Mouse (Mus musculus) limb, embryonic 15.5 days (tissue): ENCODE data around the gene Slc45a1. TPM values are rescaled to one million over a fixed set of nuclear protein-coding genes. Genes with fewer than 3 reads are reported as not detected.
"Not testable (repeated sequence)": the region's sequence is repeated elsewhere in the genome, so short reads cannot be mapped to it uniquely, and the experiment has no call there.

ENCODE experiments used
- ATAC-seq: fragments of 200-750 bp; cut with Nextera tagmentation; 2 replicates; pipeline ENCODE4 v1.8.0; 2017; ENCODE audit warnings: low read depth, moderate TSS enrichment; ENCODE audit not compliant: insufficient number of reproducible peaks, low FRiP score, low TSS enrichment
- H3K27ac ChIP-seq: fragments of 300-500 bp; sonication (generic); 2 replicates; pipeline ENCODE4 v1.5.1; 2015; ENCODE audit warnings: moderate library complexity, mild to moderate bottlenecking, inconsistent platforms
- H3K27me3 ChIP-seq: fragments of 300-500 bp; sonication (generic); 2 replicates; pipeline ENCODE4 v1.6.1; 2015; ENCODE audit warnings: inconsistent platforms
- H3K36me3 ChIP-seq: fragments of 300-500 bp; sonication (generic); 2 replicates; pipeline ENCODE4 v1.6.1; 2015; ENCODE audit warnings: inconsistent platforms
- H3K4me1 ChIP-seq: fragments of 300-500 bp; sonication (generic); 2 replicates; pipeline ENCODE4 v1.6.1; 2015; ENCODE audit warnings: inconsistent platforms
- H3K4me2 ChIP-seq: fragments of 300-500 bp; sonication (generic); 2 replicates; pipeline ENCODE4 v1.6.1; 2015; ENCODE audit warnings: mild to moderate bottlenecking, inconsistent platforms
- H3K4me3 ChIP-seq: fragments of 300-500 bp; sonication (generic); 2 replicates; pipeline ENCODE4 v1.5.1; 2015; ENCODE audit warnings: mild to moderate bottlenecking, inconsistent platforms
- H3K9ac ChIP-seq: fragments of 300-500 bp; sonication (generic); 2 replicates; pipeline ENCODE4 v1.6.1; 2015; ENCODE audit warnings: inconsistent platforms
- H3K9me3 ChIP-seq: fragments of 300-500 bp; sonication (generic); 2 replicates; pipeline ENCODE4 v1.6.1; 2016; ENCODE audit warnings: inconsistent platforms
- WGBS: fragments of 180-500 bp; shearing (Covaris S2); methylation state at CpG from one replicate; pipeline ENCODE4 v1.1.7; 2015; 5-methylcytosine and 5-hydroxymethylcytosine counted together
- polyA plus RNA-seq: library from polyadenylated mRNA; unstranded; fragments of >200 nt; fragmentation: Nextera tagmentation; extraction: Ambion mirVana; gene quantifications from 2 replicates; pipeline ENCODE4 v1.2.1, GENCODE M21; 2015

Slc45a1 gene
- polyA plus RNA-seq, 1 experiment from 2014 or later: 0.19 TPM

- Histone ChIP-seq H3K4me3 (no peak overlapping the region), H3K4me2 (no peak overlapping the region), H3K27ac (no peak overlapping the region), H3K36me3 (peaks cover 81% of the 10 kb centered on the region), H3K9ac (no peak overlapping the region), H3K27me3 (no peaks in the 10 kb centered on the region), H3K4me1 (peaks cover 10% of the 10 kb centered on the region), H3K9me3 (no peaks in the 10 kb centered on the region)
- WGBS: 77% methylated on average over 7 of the region's 7 CpGs
- no peak for ATAC-seq
Observed at GRCm38 (mm10) chr4:150619011-150619410, 33.0 kb downstream of the Slc45a1 start.

DNA sequence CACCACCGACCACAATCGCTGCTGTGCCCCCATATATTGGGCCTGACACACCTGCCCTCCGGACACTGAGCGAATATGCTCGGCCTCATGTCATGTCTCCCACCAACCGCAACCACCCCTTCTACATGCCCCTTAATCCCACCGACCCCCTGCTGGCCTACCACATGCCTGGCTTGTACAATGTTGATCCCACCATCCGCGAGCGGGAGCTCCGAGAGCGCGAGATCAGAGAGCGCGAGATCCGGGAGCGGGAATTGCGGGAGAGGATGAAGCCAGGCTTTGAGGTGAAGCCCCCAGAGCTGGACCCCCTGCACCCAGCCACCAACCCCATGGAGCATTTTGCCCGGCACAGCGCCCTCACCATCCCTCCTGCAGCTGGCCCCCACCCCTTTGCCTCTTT is 35.1 kb downstream of the Slc45a1 start:
- 95% methylated on average over 20 of the region's 20 CpGs for WGBS
- ATAC-seq: no peak
- H3K4me1 ChIP-seq: peaks cover 10% of the 10 kb centered on the region
- peaks cover 91% of the 10 kb centered on the region for H3K36me3 ChIP-seq
- H3K9me3 ChIP-seq: no peaks in the 10 kb centered on the region
- no peak overlapping the region for H3K4me3 ChIP-seq
- no peaks in the 10 kb centered on the region for H3K27me3 ChIP-seq
- no peak overlapping the region for H3K4me2 ChIP-seq
- no peak overlapping the region for H3K27ac ChIP-seq
- no peak overlapping the region for H3K9ac ChIP-seq

GRCm38 (mm10) chr4:150616029-150616420 is 35.9 kb downstream of the Slc45a1 start:
- Histone ChIP-seq H3K9ac (no peak overlapping the region), H3K36me3 (peaks cover 94% of the 10 kb centered on the region), H3K27me3 (no peaks in the 10 kb centered on the region), H3K9me3 (no peaks in the 10 kb centered on the region), H3K4me2 (no peak overlapping the region), H3K27ac (no peak overlapping the region), H3K4me1 (peaks cover 10% of the 10 kb centered on the region), H3K4me3 (no peak overlapping the region)
- ATAC-seq: no peak
- WGBS: 77% methylated on average over 13 of the region's 13 CpGs

DNA sequence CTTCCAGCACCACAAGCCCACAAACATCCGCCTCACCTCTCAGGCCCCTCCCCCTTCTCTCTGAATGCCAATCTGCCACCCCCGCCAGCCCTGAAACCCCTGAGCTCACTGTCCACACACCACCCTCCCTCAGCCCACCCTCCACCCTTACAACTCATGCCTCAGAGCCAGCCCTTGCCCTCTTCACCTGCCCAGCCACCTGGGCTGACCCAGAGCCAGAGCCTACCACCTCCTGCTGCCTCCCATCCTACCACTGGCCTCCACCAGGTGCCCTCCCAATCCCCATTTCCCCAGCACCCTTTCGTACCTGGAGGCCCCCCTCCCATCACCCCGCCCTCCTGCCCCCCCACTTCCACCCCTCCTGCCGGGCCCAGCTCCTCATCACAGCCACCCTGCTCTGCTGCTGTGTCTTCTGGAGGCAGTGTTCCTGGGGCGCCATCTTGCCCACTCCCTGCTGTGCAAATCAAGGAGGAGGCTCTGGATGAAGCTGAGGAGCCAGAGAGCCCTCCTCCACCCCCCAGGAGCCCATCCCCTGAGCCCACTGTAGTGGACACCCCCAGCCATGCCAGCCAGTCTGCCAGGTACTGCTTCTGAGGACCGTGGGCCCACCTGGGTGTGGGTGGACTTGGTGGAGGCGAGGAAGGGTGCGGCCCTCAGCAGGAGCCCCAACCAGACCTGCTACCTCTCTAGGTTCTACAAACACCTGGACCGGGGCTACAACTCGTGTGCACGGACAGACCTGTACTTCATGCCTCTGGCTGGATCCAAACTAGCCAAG is 36.5 kb downstream of the Slc45a1 start:
- Histone ChIP-seq H3K4me1 (peaks cover 10% of the 10 kb centered on the region), H3K36me3 (peaks cover 96% of the 10 kb centered on the region), H3K27ac (no peak overlapping the region), H3K9ac (no peak overlapping the region), H3K4me2 (no peak overlapping the region), H3K4me3 (no peak overlapping the region), H3K27me3 (no peaks in the 10 kb centered on the region), H3K9me3 (no peaks in the 10 kb centered on the region)
- no peak for ATAC-seq
- 92% methylated on average over 12 of the region's 12 CpGs for WGBS

GRCm38 (mm10) chr4:150613715-150614114 is 38.3 kb downstream of the Slc45a1 start:
- Histone ChIP-seq H3K27me3 (no peaks in the 10 kb centered on the region), H3K4me2 (no peak overlapping the region), H3K27ac (no peak overlapping the region), H3K36me3 (peaks cover 95% of the 10 kb centered on the region), H3K4me3 (no peak overlapping the region), H3K4me1 (peaks cover 10% of the 10 kb centered on the region), H3K9ac (no peak overlapping the region), H3K9me3 (no peaks in the 10 kb centered on the region)
- WGBS: 86% methylated on average over 7 of the region's 7 CpGs
- no peak for ATAC-seq

DNA sequence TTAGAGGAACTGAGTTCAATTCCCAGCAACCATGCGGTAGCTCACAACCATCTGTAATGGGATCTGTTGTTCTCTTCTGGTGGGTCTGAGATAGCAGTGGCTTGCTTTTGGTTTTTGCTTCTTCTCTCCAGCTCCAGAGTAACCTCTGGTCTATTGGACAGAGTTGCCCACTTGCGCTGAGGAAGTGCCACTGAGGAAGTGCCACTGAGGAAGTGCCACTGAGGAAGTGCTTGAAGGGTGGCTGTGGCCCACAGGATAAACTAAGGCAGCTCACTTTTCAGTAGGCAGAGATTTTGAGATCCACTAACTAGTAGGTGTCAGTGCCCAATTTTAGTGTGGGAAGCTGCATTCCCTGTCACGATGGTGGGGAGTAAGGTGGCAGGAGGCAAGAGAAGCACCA is 43.3 kb downstream of the Slc45a1 start:
- Histone ChIP-seq H3K9ac (no peak overlapping the region), H3K36me3 (peaks cover 44% of the 10 kb centered on the region), H3K4me2 (no peak overlapping the region), H3K27ac (no peak overlapping the region), H3K27me3 (no peaks in the 10 kb centered on the region), H3K4me3 (no peak overlapping the region), H3K9me3 (no peaks in the 10 kb centered on the region), H3K4me1 (0 out of 2 replicates have a peak, but pooled peaks cover 5% of the 10 kb centered on the region)
- no peak for ATAC-seq
- 96% methylated on average over 3 of the region's 3 CpGs for WGBS

GRCm38 (mm10) chr4:150606449-150607161 is 45.4 kb downstream of the Slc45a1 start:
- Histone ChIP-seq H3K4me1 (0 out of 2 replicates have a peak, but pooled peaks cover 5% of the 10 kb centered on the region), H3K9me3 (no peaks in the 10 kb centered on the region), H3K4me2 (no peak overlapping the region), H3K36me3 (peaks cover 24% of the 10 kb centered on the region), H3K4me3 (no peak overlapping the region), H3K9ac (no peak overlapping the region), H3K27me3 (no peaks in the 10 kb centered on the region), H3K27ac (no peak overlapping the region)
- 58% methylated on average over 3 of the region's 3 CpGs for WGBS
- no peak for ATAC-seq

DNA sequence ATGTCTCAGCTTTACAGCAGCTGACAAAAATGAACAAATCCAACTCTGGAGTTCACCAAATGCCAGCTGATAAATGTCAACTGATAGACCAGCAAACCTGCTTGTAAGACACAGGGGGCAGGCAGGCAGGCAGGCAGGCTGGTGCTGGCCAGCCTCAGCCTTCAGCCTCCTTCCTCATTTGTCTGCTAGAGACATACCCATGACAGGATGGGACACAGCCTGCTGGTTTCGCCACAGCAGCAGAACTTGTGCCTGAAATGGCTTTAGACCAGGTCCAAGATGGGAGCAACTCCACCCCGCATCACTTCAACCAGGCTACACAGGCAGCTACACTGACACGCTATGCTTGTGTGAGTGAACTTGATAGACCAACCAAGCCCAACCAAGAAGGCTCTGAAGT is 46.2 kb downstream of the Slc45a1 start:
- H3K4me1 ChIP-seq: 0 out of 2 replicates have a peak, but pooled peaks cover 5% of the 10 kb centered on the region
- no peaks in the 10 kb centered on the region for H3K27me3 ChIP-seq
- ATAC-seq: no peak
- H3K27ac ChIP-seq: no peak overlapping the region
- H3K4me2 ChIP-seq: no peak overlapping the region
- H3K4me3 ChIP-seq: no peak overlapping the region
- H3K36me3 ChIP-seq: peaks cover 17% of the 10 kb centered on the region
- no peaks in the 10 kb centered on the region for H3K9me3 ChIP-seq
- 89% methylated on average over 3 of the region's 3 CpGs for WGBS
- H3K9ac ChIP-seq: no peak overlapping the region

DNA sequence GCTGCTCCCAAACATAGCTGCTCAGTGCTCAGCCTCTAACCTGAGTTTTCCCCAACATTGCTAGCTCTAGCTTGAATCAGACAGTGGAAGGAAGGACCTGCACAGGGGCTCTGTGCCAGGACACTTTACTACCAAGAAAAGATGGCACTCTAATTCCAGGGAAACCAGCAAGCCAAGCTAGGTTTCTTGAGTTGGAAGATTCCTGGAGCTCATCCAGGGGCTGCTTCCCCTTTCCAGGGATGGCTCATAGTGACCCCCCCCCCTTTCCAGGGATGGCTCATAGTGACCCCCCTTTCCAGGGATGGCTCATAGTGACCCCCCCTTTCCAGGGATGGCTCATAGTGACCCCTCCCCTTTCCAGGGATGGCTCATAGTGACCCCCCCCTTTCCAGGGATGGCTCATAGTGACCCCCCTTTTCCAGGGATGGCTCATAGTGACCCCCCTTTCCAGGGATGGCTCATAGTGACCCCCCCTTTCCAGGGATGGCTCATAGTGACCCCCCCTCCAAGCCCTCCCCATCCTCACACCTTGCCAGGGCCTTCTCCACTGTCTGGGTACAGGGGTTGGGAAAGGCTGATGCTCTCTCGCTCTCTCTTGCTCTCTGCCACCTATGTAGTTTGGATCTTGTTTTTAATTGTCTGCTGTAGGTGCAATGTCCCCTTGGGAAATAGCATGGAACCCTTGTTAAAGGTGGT is 48.5 kb downstream of the Slc45a1 start:
- H3K4me1 ChIP-seq: peaks cover 18% of the 10 kb centered on the region
- ATAC-seq: no peak
- no peak overlapping the region for H3K27ac ChIP-seq
- no peaks in the 10 kb centered on the region for H3K9me3 ChIP-seq
- H3K9ac ChIP-seq: no peak overlapping the region
- H3K4me2 ChIP-seq: no peak overlapping the region
- no peaks in the 10 kb centered on the region for H3K36me3 ChIP-seq
- no peak overlapping the region for H3K4me3 ChIP-seq
- no peaks in the 10 kb centered on the region for H3K27me3 ChIP-seq
- WGBS: 95% methylated on average over 1 of the region's 1 CpGs

- Histone ChIP-seq H3K9ac (no peak overlapping the region), H3K4me1 (peaks cover 32% of the 10 kb centered on the region), H3K4me3 (no peak overlapping the region), H3K4me2 (no peak overlapping the region), H3K27ac (no peak overlapping the region), H3K36me3 (no peaks in the 10 kb centered on the region), H3K27me3 (no peaks in the 10 kb centered on the region), H3K9me3 (no peaks in the 10 kb centered on the region)
- 71% methylated on average over 10 of the region's 10 CpGs for WGBS
- ATAC-seq: no peak
Observed at GRCm38 (mm10) chr4:150601489-150601888, 50.5 kb downstream of the Slc45a1 start.

DNA sequence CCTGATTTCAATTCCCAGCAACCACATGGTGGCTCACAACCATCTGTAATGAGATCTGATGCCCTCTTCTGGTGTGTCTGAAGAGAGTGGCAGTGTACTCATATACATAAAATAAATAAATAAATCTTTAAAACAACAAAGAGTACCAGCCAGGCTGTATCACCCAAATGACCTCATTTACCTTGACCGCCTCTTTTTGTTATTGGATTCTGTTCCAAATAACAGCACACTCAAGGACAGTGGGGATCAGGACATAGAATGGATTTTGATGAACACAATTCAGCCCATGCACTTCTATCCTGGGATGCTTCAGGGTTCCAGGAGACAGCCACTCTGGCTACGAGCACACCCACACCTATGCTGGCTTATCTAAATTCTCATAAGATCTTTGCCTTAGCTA is 51.5 kb downstream of the Slc45a1 start:
- WGBS: 88% methylated on average over 2 of the region's 2 CpGs
- not testable (repeated sequence) for ATAC-seq, H3K27ac ChIP-seq, H3K9ac ChIP-seq, H3K4me2 ChIP-seq, H3K9me3 ChIP-seq, H3K4me3 ChIP-seq, H3K27me3 ChIP-seq, H3K36me3 ChIP-seq
- peaks cover 29% of the 10 kb centered on the region for H3K4me1 ChIP-seq
